Mouse (Mus musculus) ovary, postnatal 10 days (tissue): ENCODE data around the gene Ip6k1.

Source experiments
- DNase-seq: peaks from one replicate; pipeline ENCODE4 v3.0.0; 2022; ENCODE audit warnings: low spot score

Ip6k1 gene

DNA sequence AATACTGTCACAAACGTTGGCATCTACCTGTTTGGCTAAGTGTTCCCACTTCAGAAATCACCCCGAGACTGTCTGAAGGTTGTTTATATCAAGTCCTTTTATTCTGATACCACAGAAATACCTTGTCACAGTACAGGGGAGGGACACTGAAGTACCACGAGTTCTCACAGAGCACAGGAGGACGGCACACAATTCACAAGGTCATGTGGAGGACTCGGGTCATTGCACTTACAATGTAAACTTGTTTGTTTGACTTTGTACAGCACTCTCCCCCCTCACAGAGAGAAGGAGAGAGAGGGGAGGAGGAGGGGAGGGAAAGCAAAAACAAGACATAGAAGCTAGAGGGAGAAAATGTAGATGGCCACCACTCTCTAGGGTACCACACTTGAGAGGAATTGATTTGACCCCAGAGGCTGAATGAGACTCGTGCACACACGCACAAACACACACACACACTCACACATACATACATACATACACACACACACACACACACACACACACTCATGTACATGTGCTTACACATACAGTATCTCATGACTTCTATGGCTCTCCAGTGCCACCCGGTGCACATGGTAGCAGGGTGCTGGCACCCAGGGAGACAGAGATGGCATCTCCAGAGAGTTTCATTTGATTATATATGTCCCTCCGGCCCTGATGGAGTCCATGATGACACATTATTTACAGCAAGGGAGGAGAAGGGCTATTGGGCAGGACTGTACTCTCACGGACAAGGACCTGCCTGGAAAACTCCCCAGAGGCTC lies 93.8 kb downstream of the Ip6k1 start:
- DNase-seq, result no peak
